Mouse (Mus musculus): Measurements from ENCODE around the gene Spen. TPM values are rescaled to one million over a fixed set of nuclear protein-coding genes. Genes with fewer than 3 reads are reported as not detected.

Spen gene
- total RNA-seq, 1 experiment = 58.6 TPM

DNA sequence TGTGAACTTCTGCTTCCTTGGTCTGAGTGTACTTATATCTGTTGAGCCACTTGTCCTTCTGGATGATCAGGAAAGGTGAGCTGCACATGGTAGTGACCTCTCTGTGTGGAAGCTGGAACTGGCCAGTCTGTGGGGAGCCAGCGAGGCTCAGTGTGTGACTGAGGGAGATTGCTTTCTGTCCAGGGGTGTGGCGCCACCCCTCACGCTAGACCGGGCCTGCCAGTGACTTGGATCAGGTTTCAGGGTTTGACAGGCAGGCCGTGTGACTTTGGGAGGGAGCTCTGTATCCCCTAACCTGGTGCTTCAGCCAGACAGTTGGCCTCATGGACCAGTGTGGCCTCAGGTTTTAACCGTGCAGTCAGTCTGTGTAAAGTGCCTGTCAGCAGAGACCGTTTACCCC lies 80.2 kb downstream of the Spen start:
- DNase-seq (ENCODE audit: low read depth, low spot score) = no peak
- H3K4me1 ChIP-seq (ENCODE audit: control insufficient read depth in 2 of 2, insufficient read depth in 2 of 2, low read length in 2 of 2, poor library complexity in 1 of 2) = peaks cover 2 to 16% of the 10 kb centered on the region in 2 experiments; a peak in 3 of 4 replicates
- TF ChIP-seq MAFK (IDR thresholded peaks at IDR 0.05; ENCODE audit: insufficient read depth, low read depth, low read length) (no peak), CHD2 (IDR thresholded peaks at IDR 0.05; ENCODE audit: low read depth, low read length) (no peak), ZNF384 (IDR thresholded peaks at IDR 0.05; ENCODE audit: low read depth, low read length) (no peak), ZC3H11A (IDR thresholded peaks at IDR 0.05; ENCODE audit: borderline replicate concordance, low read depth, low read length) (no peak), HCFC1 (IDR thresholded peaks at IDR 0.05; ENCODE audit: borderline replicate concordance, insufficient read depth, low read length) (no peak)
- in situ Hi-C loops (cut with MboI; ENCODE audit: low sequenced_read_pairs in 2 of 2, unreplicated experiment in 2 of 2) = no loop called here
- no peaks in the 10 kb centered on the region for H3K9me3 ChIP-seq (ENCODE audit: control insufficient read depth, insufficient read depth, low read depth, low read length)
- H3K9ac ChIP-seq (ENCODE audit: insufficient read depth, low read depth, low read length, poor library complexity, severe bottlenecking) = no peak overlapping the region
- H3K27ac ChIP-seq (ENCODE audit: insufficient read depth, low read depth, low read length, poor library complexity, severe bottlenecking) = peak overlapping the region; percentile 11; the same call in 1 of the 2 replicates
- no peak overlapping the region for H3K4me3 ChIP-seq (ENCODE audit: insufficient read depth in 1 of 2, low read depth in 1 of 2, low read length in 2 of 2, poor library complexity in 1 of 2, severe bottlenecking in 1 of 2)
- H3K36me3 ChIP-seq (ENCODE audit: control insufficient read depth, insufficient read depth, low read length, poor library complexity, severe bottlenecking) = peaks cover 5% of the 10 kb centered on the region; the same call in 1 of the 2 replicates

DNA sequence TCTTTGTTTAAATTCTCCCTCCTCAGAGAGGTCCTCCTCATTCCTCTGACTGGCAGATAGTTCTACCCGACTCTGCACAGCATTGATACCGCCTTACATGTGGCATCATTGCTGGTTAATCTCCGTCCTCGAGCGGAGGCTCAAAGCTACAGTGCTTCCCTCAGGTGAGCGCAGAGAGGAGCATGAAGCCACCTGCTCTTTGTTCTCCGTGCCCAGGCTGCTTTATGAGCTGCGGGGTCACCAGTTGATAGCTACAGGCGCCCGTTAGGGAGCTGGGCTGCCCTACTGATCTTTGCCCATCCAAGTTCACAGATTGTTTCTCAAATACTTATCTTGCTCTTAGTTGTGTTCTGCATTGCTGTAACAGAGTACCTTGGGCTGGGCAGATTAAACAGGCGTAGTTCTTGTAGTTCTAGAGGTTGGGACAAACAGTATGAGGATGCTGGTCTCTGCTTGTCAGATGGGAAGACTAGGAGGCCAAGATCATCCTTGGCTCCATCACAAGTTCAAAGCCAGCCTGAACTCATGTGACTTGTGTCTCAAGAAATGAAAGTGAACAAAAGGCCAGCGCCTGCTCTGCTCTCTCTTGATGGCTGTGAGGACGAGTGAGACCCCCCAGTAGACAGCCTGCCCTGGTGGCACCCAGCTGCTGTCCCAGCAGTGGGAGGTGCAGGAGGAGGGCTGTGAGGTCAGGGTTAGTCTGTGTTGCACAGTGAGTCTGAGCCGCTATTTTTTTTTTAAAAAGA lies 82.0 kb downstream of the Spen start:
- Histone ChIP-seq H3K4me1 (ENCODE audit: control insufficient read depth in 2 of 2, insufficient read depth in 2 of 2, low read length in 2 of 2, poor library complexity in 1 of 2) (peaks cover 2 to 14% of the 10 kb centered on the region in 2 experiments; a peak in 3 of 4 replicates), H3K36me3 (ENCODE audit: control insufficient read depth, insufficient read depth, low read length, poor library complexity, severe bottlenecking) (peaks cover 2% of the 10 kb centered on the region; the same call in 1 of the 2 replicates), H3K4me3 (ENCODE audit: insufficient read depth in 1 of 2, low read depth in 1 of 2, low read length in 2 of 2, poor library complexity in 1 of 2, severe bottlenecking in 1 of 2) (no peak overlapping the region), H3K27ac (ENCODE audit: insufficient read depth, low read depth, low read length, poor library complexity, severe bottlenecking) (no peak overlapping the region), H3K9ac (ENCODE audit: insufficient read depth, low read depth, low read length, poor library complexity, severe bottlenecking) (no peak overlapping the region), H3K9me3 (ENCODE audit: control insufficient read depth, insufficient read depth, low read depth, low read length) (no peaks in the 10 kb centered on the region)
- no peak for DNase-seq (ENCODE audit: low read depth, low spot score)
- in situ Hi-C loops (cut with MboI; ENCODE audit: low sequenced_read_pairs in 2 of 2, unreplicated experiment in 2 of 2) = no loop called here
- no peak for TF ChIP-seq CHD2 (IDR thresholded peaks at IDR 0.05; ENCODE audit: low read depth, low read length)
- TF ChIP-seq MAFK (IDR thresholded peaks at IDR 0.05; ENCODE audit: insufficient read depth, low read depth, low read length) = no peak
- no peak for TF ChIP-seq ZNF384 (IDR thresholded peaks at IDR 0.05; ENCODE audit: low read depth, low read length)
- no peak for TF ChIP-seq HCFC1 (IDR thresholded peaks at IDR 0.05; ENCODE audit: borderline replicate concordance, insufficient read depth, low read length)
- TF ChIP-seq ZC3H11A (IDR thresholded peaks at IDR 0.05; ENCODE audit: borderline replicate concordance, low read depth, low read length) = no peak

DNA sequence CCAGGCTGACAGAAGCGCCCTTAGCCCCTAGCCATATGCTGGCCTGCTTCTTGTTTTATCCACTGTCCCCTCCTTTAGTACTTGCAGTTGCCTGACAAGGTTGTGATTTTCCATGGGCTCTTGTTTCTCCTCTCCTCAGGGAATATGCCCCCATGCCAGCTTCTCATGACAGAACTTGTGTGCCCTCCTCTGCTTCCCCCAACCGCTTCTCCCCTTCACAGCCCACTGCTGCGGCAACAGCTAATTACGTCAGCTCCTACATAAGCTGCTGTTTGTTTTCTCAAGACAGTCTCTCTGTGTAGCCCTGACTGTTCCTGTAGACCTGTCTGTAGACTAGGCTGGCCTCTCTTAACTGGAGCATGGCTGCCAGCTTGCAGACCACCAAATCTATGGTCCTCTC lies 82.9 kb downstream of the Spen start:
- no peak for DNase-seq (ENCODE audit: low read depth, low spot score)
- Histone ChIP-seq H3K9ac (ENCODE audit: insufficient read depth, low read depth, low read length, poor library complexity, severe bottlenecking) (no peak overlapping the region), H3K36me3 (ENCODE audit: control insufficient read depth, insufficient read depth, low read length, poor library complexity, severe bottlenecking) (peaks cover 2% of the 10 kb centered on the region; the same call in 1 of the 2 replicates), H3K4me1 (ENCODE audit: control insufficient read depth in 2 of 2, insufficient read depth in 2 of 2, low read length in 2 of 2, poor library complexity in 1 of 2) (peaks cover 2 to 12% of the 10 kb centered on the region in 2 experiments; a peak in 3 of 4 replicates), H3K27ac (ENCODE audit: insufficient read depth, low read depth, low read length, poor library complexity, severe bottlenecking) (no peak overlapping the region), H3K4me3 (ENCODE audit: insufficient read depth in 1 of 2, low read depth in 1 of 2, low read length in 2 of 2, poor library complexity in 1 of 2, severe bottlenecking in 1 of 2) (no peak overlapping the region), H3K9me3 (ENCODE audit: control insufficient read depth, insufficient read depth, low read depth, low read length) (no peaks in the 10 kb centered on the region)
- no peak for TF ChIP-seq MAFK (IDR thresholded peaks at IDR 0.05; ENCODE audit: insufficient read depth, low read depth, low read length)
- no peak for TF ChIP-seq ZNF384 (IDR thresholded peaks at IDR 0.05; ENCODE audit: low read depth, low read length)
- no peak for TF ChIP-seq HCFC1 (IDR thresholded peaks at IDR 0.05; ENCODE audit: borderline replicate concordance, insufficient read depth, low read length)
- TF ChIP-seq ZC3H11A (IDR thresholded peaks at IDR 0.05; ENCODE audit: borderline replicate concordance, low read depth, low read length) = no peak
- no peak for TF ChIP-seq CHD2 (IDR thresholded peaks at IDR 0.05; ENCODE audit: low read depth, low read length)
- in situ Hi-C loops (cut with MboI; ENCODE audit: low sequenced_read_pairs in 2 of 2, unreplicated experiment in 2 of 2) = no loop called here

DNA sequence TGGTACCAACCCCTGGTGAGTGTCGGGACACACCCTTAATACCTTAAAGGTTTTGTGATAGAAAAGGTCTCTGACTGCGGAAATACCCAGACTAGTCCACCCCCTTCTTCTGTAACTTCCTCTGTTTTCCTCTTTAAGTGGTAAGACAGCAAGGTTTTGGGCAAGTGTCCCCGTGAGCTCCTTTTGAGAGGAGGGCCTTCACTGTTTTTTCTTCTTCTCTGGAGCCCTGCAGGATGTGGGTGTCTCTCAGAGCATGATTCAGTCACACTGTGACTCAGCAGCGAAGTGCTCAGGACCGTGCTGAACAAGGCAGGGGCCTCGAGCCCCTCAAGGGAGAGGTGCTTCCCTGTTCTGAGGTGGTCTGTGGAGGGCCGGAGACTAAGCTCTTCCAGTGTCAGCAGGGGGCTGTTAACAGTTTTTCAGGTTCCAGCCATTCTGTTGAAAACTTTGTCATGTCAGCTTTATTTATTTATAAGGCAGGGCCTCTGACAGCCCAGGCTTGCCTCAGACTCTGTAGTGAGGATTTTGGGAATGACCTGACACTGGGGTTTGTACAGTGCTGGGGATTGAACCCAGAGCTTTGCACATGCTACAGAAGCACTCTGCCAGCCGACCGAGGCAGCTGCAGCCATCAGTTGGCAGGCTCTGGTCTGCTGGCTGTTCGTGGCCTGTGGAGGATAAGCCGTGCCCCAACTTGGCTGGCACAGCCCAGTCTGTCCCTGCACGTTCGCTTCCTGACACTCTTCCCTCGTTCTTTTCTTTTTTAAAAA lies 83.6 kb downstream of the Spen start:
- TF ChIP-seq ZNF384 (IDR thresholded peaks at IDR 0.05; ENCODE audit: low read depth, low read length) (no peak), CHD2 (IDR thresholded peaks at IDR 0.05; ENCODE audit: low read depth, low read length) (no peak), HCFC1 (IDR thresholded peaks at IDR 0.05; ENCODE audit: borderline replicate concordance, insufficient read depth, low read length) (no peak), ZC3H11A (IDR thresholded peaks at IDR 0.05; ENCODE audit: borderline replicate concordance, low read depth, low read length) (no peak), MAFK (IDR thresholded peaks at IDR 0.05; ENCODE audit: insufficient read depth, low read depth, low read length) (no peak)
- Histone ChIP-seq H3K9ac (ENCODE audit: insufficient read depth, low read depth, low read length, poor library complexity, severe bottlenecking) (no peak overlapping the region), H3K4me3 (ENCODE audit: insufficient read depth in 1 of 2, low read depth in 1 of 2, low read length in 2 of 2, poor library complexity in 1 of 2, severe bottlenecking in 1 of 2) (no peak overlapping the region), H3K27ac (ENCODE audit: insufficient read depth, low read depth, low read length, poor library complexity, severe bottlenecking) (no peak overlapping the region), H3K9me3 (ENCODE audit: control insufficient read depth, insufficient read depth, low read depth, low read length) (no peaks in the 10 kb centered on the region), H3K36me3 (ENCODE audit: control insufficient read depth, insufficient read depth, low read length, poor library complexity, severe bottlenecking) (peaks cover 4% of the 10 kb centered on the region; the same call in 1 of the 2 replicates), H3K4me1 (ENCODE audit: control insufficient read depth in 2 of 2, insufficient read depth in 2 of 2, low read length in 2 of 2, poor library complexity in 1 of 2) (peaks cover 2 to 14% of the 10 kb centered on the region in 2 experiments; a peak in 3 of 4 replicates)
- in situ Hi-C loops (cut with MboI; ENCODE audit: low sequenced_read_pairs in 2 of 2, unreplicated experiment in 2 of 2) = no loop called here
- DNase-seq (ENCODE audit: low read depth, low spot score) = no peak
